In genomic region chr19:16314295-16314821, GRCm38 (mm10) we compare ENCODE assay signal across 12 mouse cellular contexts.
DNase-seq lines count a peak whose midpoint lies in the region; ATAC-seq lines count a peak whose summit lies in the region.
"Had no signal": no experiment of that assay in that cellular context is flagged by ENCODE, and none has a peak within 500 bp of the region (broad histone marks: within the 10 kb centered on the region; RNA-seq: fewer than 3 reads in every experiment).

No protein-coding gene starts in this region.

- DNase-seq in kidney, postnatal 10 days = peak; percentile 58
- DNase-seq in kidney, adult 18-20 months = no peak
- DNase-seq in neural tube, embryonic 10.5 days (ENCODE audit: extremely low spot score, low spot score) = no peak
- DNase-seq in cerebellum, adult 9-11 months = peak; percentile 58
- DNase-seq in adrenal gland, adult 18-20 months (ENCODE audit: low spot score in 2 of 2) = no peak
- DNase-seq in natural killer cell, adult 2 months (ENCODE audit: low spot score in 2 of 2) = no peak

- no peaks in the 10 kb centered on the region for H3K27me3 ChIP-seq in neural tube, embryonic 14.5 days (ENCODE audit: control insufficient read depth, insufficient read depth, low read length)
- H3K27me3 ChIP-seq in midbrain, embryonic 16.5 days (ENCODE audit: control insufficient read depth, insufficient read depth, low read depth, low read length) = no peaks in the 10 kb centered on the region
- H3K27me3 ChIP-seq: embryonic facial prominence, embryonic 15.5 days; hindbrain, embryonic 15.5 days had no signal

- H3K4me3 ChIP-seq in neural tube, embryonic 14.5 days (ENCODE audit: low read depth, low read length) = no peak overlapping the region
- H3K4me3 ChIP-seq in midbrain, embryonic 16.5 days (ENCODE audit: low read depth, low read length) = no peak overlapping the region
- H3K4me3 ChIP-seq: embryonic facial prominence, embryonic 15.5 days; heart, embryonic 10.5 days; hindbrain, embryonic 15.5 days had no signal

- no peaks in the 10 kb centered on the region for H3K9me3 ChIP-seq in neural tube, embryonic 14.5 days (ENCODE audit: control insufficient read depth, low read length)
- no peaks in the 10 kb centered on the region for H3K9me3 ChIP-seq in midbrain, embryonic 16.5 days (replicated peaks; ENCODE audit: control insufficient read depth, low read length, poor library complexity, severe bottlenecking)
- H3K9me3 ChIP-seq: embryonic facial prominence, embryonic 15.5 days; heart, embryonic 10.5 days; hindbrain, embryonic 15.5 days had no signal

- no peak overlapping the region for H3K27ac ChIP-seq in neural tube, embryonic 14.5 days (ENCODE audit: low read depth, low read length)
- no peak overlapping the region for H3K27ac ChIP-seq in midbrain, embryonic 16.5 days (ENCODE audit: low read length)
- H3K27ac ChIP-seq: embryonic facial prominence, embryonic 15.5 days; heart, embryonic 10.5 days; hindbrain, embryonic 15.5 days had no signal

- H3K4me2 ChIP-seq in neural tube, embryonic 14.5 days (ENCODE audit: low read depth, low read length) = no peak overlapping the region; the same call in 1 of the 2 replicates
- H3K4me2 ChIP-seq in midbrain, embryonic 16.5 days (ENCODE audit: low read length) = no peak overlapping the region
- H3K4me2 ChIP-seq: embryonic facial prominence, embryonic 15.5 days; hindbrain, embryonic 15.5 days; liver, embryonic 11.5 days had no signal

- H3K9ac ChIP-seq in neural tube, embryonic 14.5 days (replicated peaks; ENCODE audit: low read depth, low read length) = no peak overlapping the region
- H3K9ac ChIP-seq in midbrain, embryonic 16.5 days (ENCODE audit: low read depth, low read length) = no peak overlapping the region
- H3K9ac ChIP-seq: embryonic facial prominence, embryonic 15.5 days; hindbrain, embryonic 15.5 days had no signal

- H3K4me1 ChIP-seq in neural tube, embryonic 14.5 days (ENCODE audit: control insufficient read depth, insufficient read depth, low read length) = peaks cover 8% of the 10 kb centered on the region
- H3K4me1 ChIP-seq in midbrain, embryonic 16.5 days (ENCODE audit: control insufficient read depth, insufficient read depth, low read length) = peaks cover 8% of the 10 kb centered on the region

- 36% methylated on average over 4 of the region's 4 CpGs for WGBS in neural tube, embryonic 14.5 days
- 14% methylated on average over 4 of the region's 4 CpGs for WGBS in midbrain, embryonic 16.5 days

- ATAC-seq in neural tube, embryonic 14.5 days (ENCODE audit: low read depth) = peak; percentile 28; the same call in 1 of the 2 replicates
- peak; percentile 19; the same call in 1 of the 2 replicates for ATAC-seq in midbrain, embryonic 16.5 days

- no peaks in the 10 kb centered on the region for H3K36me3 ChIP-seq in neural tube, embryonic 14.5 days (ENCODE audit: control insufficient read depth, insufficient read depth, low read length)
- H3K36me3 ChIP-seq in midbrain, embryonic 16.5 days (ENCODE audit: control insufficient read depth, insufficient read depth, low read length) = 0 out of 2 replicates have a peak, but pooled peaks cover 2% of the 10 kb centered on the region
- H3K36me3 ChIP-seq: embryonic facial prominence, embryonic 15.5 days; heart, embryonic 10.5 days; hindbrain, embryonic 15.5 days had no signal

Comparison
In these comparisons a context has a peak if more than half of its experiments do, and no peak if none do; other contexts are left out.
1. DNase-seq: peak in kidney, postnatal 10 days (single experiment) and cerebellum, adult 9-11 months (single experiment); none in kidney, adult 18-20 months (single experiment), neural tube, embryonic 10.5 days (single experiment), adrenal gland, adult 18-20 months (0 of 2) and natural killer cell, adult 2 months (0 of 2).